Mouse (Mus musculus) olfactory bulb, adult 2 months (tissue): ENCODE measurements around the gene Ripor3.

Source experiments
- CTCF ChIP-seq: fragments of 200-500 bp; IDR thresholded peaks from 2 replicates; pipeline ENCODE4 v1.5.1; 2012; ENCODE audit warnings: low read depth, mild to moderate bottlenecking, low read length, moderate library complexity; ENCODE audit not compliant: insufficient read depth
- POLR2A ChIP-seq: fragments of 200-500 bp; IDR thresholded peaks from 2 replicates; pipeline ENCODE4 v1.6.1; 2012; ENCODE audit warnings: mild to moderate bottlenecking, low read depth, low read length, moderate library complexity; ENCODE audit not compliant: insufficient read depth

- no peak for TF ChIP-seq CTCF
- no peak for TF ChIP-seq POLR2A
Observed at GRCm38 (mm10) chr2:167982646-167983045, 27.8 kb downstream of the Ripor3 start.
